Mouse (Mus musculus) bone marrow, adult 2 months (tissue): ENCODE data around the gene Gne. TPM values are rescaled to one million over a fixed set of nuclear protein-coding genes. Genes with fewer than 3 reads are reported as not detected.

Experiments used
- H3K27ac ChIP-seq: fragments of 200-500 bp; 2 replicates; pipeline ENCODE4 v1.5.1; 2012; ENCODE audit warnings: low read depth, mild to moderate bottlenecking, control low read depth, inconsistent platforms, low read length; ENCODE audit not compliant: control insufficient read depth, poor library complexity, insufficient read depth
- H3K4me1 ChIP-seq: fragments of 200-500 bp; 2 replicates; pipeline ENCODE4 v1.6.1; 2011; ENCODE audit warnings: low read length; ENCODE audit not compliant: control insufficient read depth, insufficient read depth
- H3K4me3 ChIP-seq: fragments of 200-500 bp; replicated peaks from 2 replicates; pipeline ENCODE3; 2011; ENCODE audit warnings: mild to moderate bottlenecking, low read depth, low read length, control low read depth; ENCODE audit not compliant: control insufficient read depth
- CTCF ChIP-seq: fragments of 200-500 bp; IDR thresholded peaks from 2 replicates; pipeline ENCODE4 v1.5.1; 2011; ENCODE audit warnings: low read length, control low read depth; ENCODE audit not compliant: control insufficient read depth, insufficient read depth
- POLR2A ChIP-seq: fragments of 200-500 bp; IDR thresholded peaks from 2 replicates; pipeline ENCODE4 v1.6.1; 2011; ENCODE audit warnings: low read depth, mild to moderate bottlenecking, control low read depth, low read length, borderline replicate concordance; ENCODE audit not compliant: control insufficient read depth
- WGBS: fragments of 180-500 bp; shearing (Covaris S2); methylation state at CpG from one replicate; pipeline ENCODE4 v1.1.7; 2018; 5-methylcytosine and 5-hydroxymethylcytosine counted together
- polyA plus RNA-seq: library from polyadenylated mRNA; stranded (reverse); fragments of >200 nt; gene quantifications from 2 replicates; pipeline ENCODE4 v1.2.4, GENCODE M21; 2011; ENCODE audit warnings: low replicate concordance; ENCODE audit not compliant: missing spikeins, insufficient read depth, insufficient read length

Gne gene
- polyA plus RNA-seq, 1 experiment, result 13.6 TPM

- TF ChIP-seq POLR2A, result no peak
- no peak for TF ChIP-seq CTCF
- H3K27ac ChIP-seq, result no peak overlapping the region
- 74% methylated on average over 4 of the region's 4 CpGs for WGBS
- peak overlapping the region; percentile 10 for H3K4me3 ChIP-seq
- H3K4me1 ChIP-seq, result peaks cover 4% of the 10 kb centered on the region; the same call in 1 of the 2 replicates
These were observed 13.3 kb downstream of the Gne start for GRCm38 (mm10) chr4:44070641-44071040.

DNA sequence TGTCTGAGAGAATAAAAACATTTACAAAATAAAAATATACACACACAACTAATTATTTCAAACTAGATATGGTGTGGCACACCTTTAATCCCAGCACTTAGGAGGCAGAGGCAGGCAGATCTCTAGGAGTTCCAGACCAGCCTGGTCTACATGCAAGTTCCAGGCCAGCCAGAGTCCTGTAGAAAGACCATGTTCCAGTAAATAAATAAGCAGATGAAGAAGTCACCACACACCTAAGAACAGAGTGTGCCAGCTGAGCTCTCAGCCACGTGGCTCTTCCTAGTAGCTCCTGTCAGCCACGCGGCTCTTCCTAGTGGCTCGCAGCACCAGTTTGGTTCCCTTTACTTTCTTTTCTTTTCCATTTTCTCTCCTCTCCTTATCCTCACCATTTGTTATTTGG is 14.6 kb downstream of the Gne start:
- H3K4me3 ChIP-seq, result no peak overlapping the region
- no peak overlapping the region for H3K27ac ChIP-seq
- H3K4me1 ChIP-seq, result peaks cover 4% of the 10 kb centered on the region; the same call in 1 of the 2 replicates
- 70% methylated on average over 4 of the region's 4 CpGs for WGBS
- no peak for TF ChIP-seq CTCF
- no peak for TF ChIP-seq POLR2A

DNA sequence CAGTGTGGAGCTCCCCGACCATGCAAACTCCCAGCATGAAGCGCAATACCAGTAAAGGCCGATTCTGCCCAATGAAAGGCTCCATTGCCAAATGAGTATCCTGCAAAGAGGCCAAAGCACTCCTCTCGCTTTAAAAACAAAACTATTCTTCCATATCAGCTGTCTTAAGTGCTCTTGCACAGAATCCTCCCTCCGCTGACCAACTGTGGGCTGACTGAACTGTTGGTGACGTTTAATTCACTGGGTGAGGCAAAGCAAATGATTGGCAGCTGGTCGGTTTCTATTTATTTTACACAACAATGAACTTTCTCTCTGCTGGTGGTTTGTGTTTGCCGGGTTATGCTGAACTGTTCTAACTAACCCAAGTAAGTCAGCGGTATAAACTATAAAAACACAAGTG is 15.2 kb downstream of the Gne start:
- no peak overlapping the region for H3K4me3 ChIP-seq
- peaks cover 4% of the 10 kb centered on the region; the same call in 1 of the 2 replicates for H3K4me1 ChIP-seq
- WGBS, result 57% methylated on average over 9 of the region's 9 CpGs
- no peak overlapping the region for H3K27ac ChIP-seq
- TF ChIP-seq CTCF (no peak), POLR2A (no peak)

DNA sequence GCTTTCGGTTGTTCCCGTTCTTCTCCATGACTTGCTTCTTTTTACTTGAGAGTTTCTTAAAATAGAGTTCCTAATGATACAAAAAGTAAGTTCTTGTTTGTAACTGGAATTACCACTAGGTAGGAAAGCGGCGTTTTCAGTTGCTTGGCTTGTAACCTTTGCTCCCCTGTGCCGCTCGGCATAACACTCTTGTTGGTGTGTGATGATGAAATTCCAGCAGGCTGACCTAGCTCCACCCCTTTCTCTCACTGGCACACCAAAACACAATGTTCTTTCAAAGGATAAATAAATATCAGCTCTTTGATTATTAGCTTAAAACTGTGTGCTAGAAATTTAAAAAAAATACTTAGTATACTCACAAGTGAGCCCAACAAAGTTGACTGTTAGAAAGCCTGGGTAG is 17.1 kb downstream of the Gne start:
- Histone ChIP-seq H3K4me1 (peaks cover 3% of the 10 kb centered on the region; the same call in 1 of the 2 replicates), H3K27ac (no peak overlapping the region), H3K4me3 (no peak overlapping the region)
- no peak for TF ChIP-seq CTCF
- TF ChIP-seq POLR2A, result no peak
- WGBS, result 61% methylated on average over 6 of the region's 6 CpGs

DNA sequence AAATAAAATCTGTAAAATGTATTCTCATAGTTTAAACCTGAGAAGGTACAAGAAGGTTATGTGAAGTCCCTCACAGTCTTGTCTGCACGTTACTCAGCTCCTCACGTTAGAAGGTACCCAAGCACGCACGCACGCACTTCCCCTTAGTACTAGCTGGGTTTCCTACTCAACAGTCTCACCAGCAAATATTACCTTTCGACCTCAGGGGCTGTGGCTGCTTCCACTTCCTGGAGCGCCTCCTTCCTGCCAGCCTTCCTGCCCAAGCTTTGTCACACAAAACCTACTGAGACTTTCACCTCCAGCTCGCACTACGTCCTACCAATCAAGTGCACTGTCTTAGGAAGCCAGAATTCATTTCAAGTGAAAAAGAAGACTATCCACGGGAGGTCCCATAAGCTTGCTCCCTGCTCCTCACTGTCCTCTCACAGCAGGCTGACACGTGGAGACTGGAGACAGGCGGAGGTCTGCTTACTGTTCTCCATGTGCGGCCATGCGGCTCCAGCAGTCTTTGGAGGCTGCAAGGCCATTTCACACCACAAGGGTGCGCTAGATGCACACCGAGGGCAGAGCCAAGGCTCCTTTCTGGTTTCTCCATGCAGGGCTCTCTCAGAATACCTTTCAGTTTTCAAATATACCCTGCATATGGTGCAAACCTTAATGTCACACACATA is 18.5 kb downstream of the Gne start:
- 2% methylated on average over 16 of the region's 16 CpGs for WGBS
- TF ChIP-seq POLR2A (no peak), CTCF (peak; percentile 98)
- Histone ChIP-seq H3K27ac (peak overlapping the region; percentile 27; the same call in 1 of the 2 replicates), H3K4me3 (no peak overlapping the region), H3K4me1 (peaks cover 1% of the 10 kb centered on the region; the same call in 1 of the 2 replicates)

DNA sequence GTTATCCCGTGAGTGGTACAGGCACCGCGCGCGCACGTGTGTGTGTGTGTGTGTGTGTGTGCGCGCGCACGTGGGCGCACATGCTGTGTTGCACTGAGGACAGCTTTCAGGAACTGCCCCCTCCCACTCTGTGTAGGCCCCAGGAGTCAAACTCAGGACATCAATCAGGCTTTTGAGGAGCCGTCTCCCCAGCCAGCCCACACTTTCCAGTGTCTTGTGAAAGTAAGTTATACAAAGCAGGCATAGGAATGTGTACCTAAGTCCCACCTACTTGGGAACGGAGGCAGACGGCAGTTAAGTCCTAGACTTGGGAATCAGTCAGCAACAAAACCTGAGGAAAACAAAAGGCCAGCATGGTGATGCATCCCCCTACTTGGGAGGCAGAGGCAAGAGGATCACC is 21.2 kb downstream of the Gne start:
- whole genome bisulfite sequencing, result 35% methylated on average over 14 of the region's 14 CpGs
- no peak for TF ChIP-seq CTCF
- no peak for TF ChIP-seq POLR2A
- H3K4me1 ChIP-seq, result no peaks in the 10 kb centered on the region; the same call in 1 of the 2 replicates
- no peak overlapping the region for H3K4me3 ChIP-seq
- no peak overlapping the region for H3K27ac ChIP-seq

DNA sequence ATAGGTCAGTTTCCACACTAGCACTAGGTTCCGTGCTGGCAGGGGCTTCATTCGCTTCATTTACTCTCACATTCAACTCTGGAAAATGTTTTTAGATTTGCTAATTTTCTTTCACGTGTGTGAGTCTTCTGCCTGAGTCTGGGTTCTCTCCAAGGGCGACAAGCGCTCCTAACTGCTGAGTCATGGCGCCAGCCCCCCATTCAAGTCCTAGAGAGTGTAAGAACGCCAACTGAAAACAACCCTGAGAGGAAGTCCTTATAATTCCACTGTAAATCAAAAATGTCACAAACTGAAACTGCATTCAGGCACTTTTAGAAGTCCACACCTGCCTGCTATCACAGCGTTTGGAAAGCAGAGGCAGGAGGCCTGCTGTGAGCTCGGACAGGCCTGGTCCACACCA is 21.9 kb downstream of the Gne start:
- 17% methylated on average over 9 of the region's 9 CpGs for WGBS
- H3K4me1 ChIP-seq, result no peaks in the 10 kb centered on the region; the same call in 1 of the 2 replicates
- no peak for TF ChIP-seq POLR2A
- no peak for TF ChIP-seq CTCF

DNA sequence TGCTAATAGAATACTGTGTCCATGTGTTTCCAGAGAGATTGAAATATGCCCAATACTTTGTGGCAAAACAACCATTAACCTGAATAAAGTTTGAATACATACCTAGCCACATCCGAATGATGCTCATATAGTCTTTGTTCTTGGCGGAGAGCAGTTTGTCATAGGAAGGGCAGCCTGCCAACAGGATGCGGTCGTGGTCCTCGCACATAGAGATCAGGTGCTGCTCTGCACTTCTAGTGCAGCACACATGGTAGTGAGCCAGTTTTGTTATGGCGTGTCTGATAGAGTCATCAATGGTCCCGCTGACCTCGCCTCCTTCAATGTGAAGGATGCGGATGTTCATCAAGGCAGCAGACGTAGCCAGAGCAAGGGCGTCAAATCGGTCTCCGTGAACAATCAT is 24.3 kb downstream of the Gne start:
- TF ChIP-seq POLR2A (no peak), CTCF (no peak)
- no peak overlapping the region for H3K4me3 ChIP-seq
- WGBS, result 79% methylated on average over 13 of the region's 13 CpGs
- H3K27ac ChIP-seq, result no peak overlapping the region; the same call in 1 of the 2 replicates
- no peaks in the 10 kb centered on the region; the same call in 1 of the 2 replicates for H3K4me1 ChIP-seq

More for the DNA sequence above, 21.9 kb downstream of the Gne start:
- Histone ChIP-seq H3K27ac (no peak overlapping the region), H3K4me3 (no peak overlapping the region)

DNA sequence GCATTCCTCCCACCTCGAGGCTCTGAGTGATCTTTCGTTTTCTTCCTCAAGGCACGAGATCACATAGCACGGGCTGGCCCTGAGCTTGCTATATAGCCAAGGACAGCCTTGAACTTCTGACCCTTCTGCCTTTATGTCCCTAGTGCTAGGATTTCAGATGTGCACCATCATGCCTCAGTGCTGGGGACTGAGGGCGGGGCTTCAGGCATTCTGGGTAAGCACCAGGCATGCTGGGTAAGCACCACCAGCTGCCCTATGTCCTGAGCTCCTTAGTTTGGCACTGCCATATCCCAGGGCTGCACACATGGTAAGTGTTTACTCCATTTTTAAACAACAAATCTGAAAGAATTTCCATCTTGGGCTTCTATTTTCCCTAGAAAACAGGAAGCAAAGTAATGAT is 34.2 kb downstream of the Gne start:
- TF ChIP-seq CTCF (no peak), POLR2A (no peak)
- Histone ChIP-seq H3K4me1 (no peaks in the 10 kb centered on the region), H3K4me3 (no peak overlapping the region), H3K27ac (no peak overlapping the region)
- WGBS, result 91% methylated on average over 5 of the region's 5 CpGs
